Mouse (Mus musculus): ENCODE results near the gene Endod1. TPM values are rescaled to one million over a fixed set of nuclear protein-coding genes. Genes with fewer than 3 reads are reported as not detected.

Gene Endod1
- polyA plus RNA-seq, 1 experiment from 2014 or later: 14.4 TPM

GRCm38 (mm10) chr9:14398946-14399345 lies 17.6 kb upstream of the Endod1 start:
- Histone ChIP-seq H3K4me2 (replicated peaks; ENCODE audit: low read depth, low read length) (no peak overlapping the region), H3K9me3 (ENCODE audit: low read length) (no peaks in the 10 kb centered on the region), H3K27ac (ENCODE audit: low read length) (no peak overlapping the region), H3K9ac (replicated peaks; ENCODE audit: low read depth) (no peak overlapping the region), H3K4me1 (ENCODE audit: insufficient read depth, low read depth, low read length) (no peaks in the 10 kb centered on the region), H3K27me3 (replicated peaks; ENCODE audit: insufficient read depth, low read length) (no peaks in the 10 kb centered on the region), H3K36me3 (ENCODE audit: insufficient read depth, low read length) (no peaks in the 10 kb centered on the region), H3K4me3 (ENCODE audit: low read depth, low read length) (no peak overlapping the region)
- DNase-seq (ENCODE audit: low spot score) (no peak), ATAC-seq (no peak)
- TF ChIP-seq CTCF (IDR thresholded peaks at IDR 0.05) (no peak), EP300 (IDR thresholded peaks at IDR 0.05) (no peak)
- WGBS: 53% methylated on average over 1 of the region's 1 CpGs

- no peaks in the 10 kb centered on the region for H3K36me3 ChIP-seq (ENCODE audit: insufficient read depth, low read length)
- no peaks in the 10 kb centered on the region for H3K4me1 ChIP-seq (ENCODE audit: insufficient read depth, low read depth, low read length)
- WGBS: 29% methylated on average over 1 of the region's 1 CpGs
- no peaks in the 10 kb centered on the region for H3K9me3 ChIP-seq (ENCODE audit: low read length)
- no peak overlapping the region for H3K4me3 ChIP-seq (ENCODE audit: low read depth, low read length)
- H3K4me2 ChIP-seq (replicated peaks; ENCODE audit: low read depth, low read length): no peak overlapping the region
- H3K9ac ChIP-seq (replicated peaks; ENCODE audit: low read depth): no peak overlapping the region
- H3K27ac ChIP-seq (ENCODE audit: low read length): no peak overlapping the region
- DNase-seq (ENCODE audit: low spot score) (peak; percentile 49), ATAC-seq (peak; percentile 76)
- H3K27me3 ChIP-seq (replicated peaks; ENCODE audit: insufficient read depth, low read length): no peaks in the 10 kb centered on the region
- TF ChIP-seq CTCF (IDR thresholded peaks at IDR 0.05) (no peak), EP300 (IDR thresholded peaks at IDR 0.05) (no peak)
Measured at GRCm38 (mm10) chr9:14398084-14398483, 16.8 kb upstream of the Endod1 start.

GRCm38 (mm10) chr9:14397449-14397819 lies 16.1 kb upstream of the Endod1 start:
- Histone ChIP-seq H3K4me2 (replicated peaks; ENCODE audit: low read depth, low read length) (no peak overlapping the region), H3K36me3 (ENCODE audit: insufficient read depth, low read length) (no peaks in the 10 kb centered on the region), H3K27ac (ENCODE audit: low read length) (no peak overlapping the region), H3K9me3 (ENCODE audit: low read length) (no peaks in the 10 kb centered on the region), H3K4me1 (ENCODE audit: insufficient read depth, low read depth, low read length) (no peaks in the 10 kb centered on the region), H3K4me3 (ENCODE audit: low read depth, low read length) (no peak overlapping the region), H3K27me3 (replicated peaks; ENCODE audit: insufficient read depth, low read length) (no peaks in the 10 kb centered on the region), H3K9ac (replicated peaks; ENCODE audit: low read depth) (no peak overlapping the region)
- 81% methylated on average over 6 of the region's 6 CpGs for WGBS
- DNase-seq (ENCODE audit: low spot score) (no peak), ATAC-seq (no peak)
- TF ChIP-seq EP300 (IDR thresholded peaks at IDR 0.05) (no peak), CTCF (IDR thresholded peaks at IDR 0.05) (no peak)

GRCm38 (mm10) chr9:14396819-14397448 lies 15.6 kb upstream of the Endod1 start:
- Histone ChIP-seq H3K9me3 (ENCODE audit: low read length) (no peaks in the 10 kb centered on the region), H3K4me3 (ENCODE audit: low read depth, low read length) (no peak overlapping the region), H3K27me3 (replicated peaks; ENCODE audit: insufficient read depth, low read length) (no peaks in the 10 kb centered on the region), H3K27ac (ENCODE audit: low read length) (no peak overlapping the region), H3K4me1 (ENCODE audit: insufficient read depth, low read depth, low read length) (no peaks in the 10 kb centered on the region), H3K4me2 (replicated peaks; ENCODE audit: low read depth, low read length) (no peak overlapping the region), H3K9ac (replicated peaks; ENCODE audit: low read depth) (no peak overlapping the region), H3K36me3 (ENCODE audit: insufficient read depth, low read length) (no peaks in the 10 kb centered on the region)
- 60% methylated on average over 3 of the region's 3 CpGs for WGBS
- no peak for DNase-seq (ENCODE audit: low spot score)
- TF ChIP-seq EP300 (IDR thresholded peaks at IDR 0.05) (no peak), CTCF (IDR thresholded peaks at IDR 0.05) (no peak)
- no peak for ATAC-seq

- Histone ChIP-seq H3K36me3 (ENCODE audit: insufficient read depth, low read length) (no peaks in the 10 kb centered on the region), H3K4me3 (ENCODE audit: low read depth, low read length) (no peak overlapping the region), H3K27me3 (replicated peaks; ENCODE audit: insufficient read depth, low read length) (no peaks in the 10 kb centered on the region), H3K9ac (replicated peaks; ENCODE audit: low read depth) (no peak overlapping the region), H3K4me1 (ENCODE audit: insufficient read depth, low read depth, low read length) (no peaks in the 10 kb centered on the region), H3K9me3 (ENCODE audit: low read length) (no peaks in the 10 kb centered on the region), H3K27ac (ENCODE audit: low read length) (no peak overlapping the region), H3K4me2 (replicated peaks; ENCODE audit: low read depth, low read length) (no peak overlapping the region)
- DNase-seq (ENCODE audit: low spot score) (peak; percentile 42), ATAC-seq (no peak)
- WGBS: 42% methylated on average over 2 of the region's 2 CpGs
- TF ChIP-seq EP300 (IDR thresholded peaks at IDR 0.05) (no peak), CTCF (IDR thresholded peaks at IDR 0.05) (no peak)
Measured at GRCm38 (mm10) chr9:14396096-14396495, 14.8 kb upstream of the Endod1 start.

GRCm38 (mm10) chr9:14394956-14395561 lies 13.8 kb upstream of the Endod1 start:
- 31% methylated on average over 2 of the region's 2 CpGs for WGBS
- no peak overlapping the region for H3K4me2 ChIP-seq (replicated peaks; ENCODE audit: low read depth, low read length)
- no peaks in the 10 kb centered on the region for H3K4me1 ChIP-seq (ENCODE audit: insufficient read depth, low read depth, low read length)
- no peaks in the 10 kb centered on the region for H3K36me3 ChIP-seq (ENCODE audit: insufficient read depth, low read length)
- DNase-seq (ENCODE audit: low spot score) (no peak), ATAC-seq (no peak)
- H3K27me3 ChIP-seq (replicated peaks; ENCODE audit: insufficient read depth, low read length): no peaks in the 10 kb centered on the region
- H3K9ac ChIP-seq (replicated peaks; ENCODE audit: low read depth): no peak overlapping the region
- H3K27ac ChIP-seq (ENCODE audit: low read length): no peak overlapping the region
- no peak for TF ChIP-seq CTCF (IDR thresholded peaks at IDR 0.05)
- TF ChIP-seq EP300 (IDR thresholded peaks at IDR 0.05): no peak
- H3K9me3 ChIP-seq (ENCODE audit: low read length): no peaks in the 10 kb centered on the region
- no peak overlapping the region for H3K4me3 ChIP-seq (ENCODE audit: low read depth, low read length)

Data from lung, postnatal 0 days (tissue).